Mouse (Mus musculus) right cerebral cortex, postnatal 4 days (tissue): ENCODE measurements at regions not wholly inside any gene's neighbourhood (a gene's known extent, or its start where the extent isn't known, plus 50 kb on each side); places are given as distances from the start of the nearest gene placed in this dataset.
A peak's percentile ranks its signal among the peaks of the same experiment; 100 is the strongest.

ENCODE experiments used
- DNase-seq: peaks from one replicate; pipeline ENCODE4 v3.0.0-alpha.2; 2022

DNA sequence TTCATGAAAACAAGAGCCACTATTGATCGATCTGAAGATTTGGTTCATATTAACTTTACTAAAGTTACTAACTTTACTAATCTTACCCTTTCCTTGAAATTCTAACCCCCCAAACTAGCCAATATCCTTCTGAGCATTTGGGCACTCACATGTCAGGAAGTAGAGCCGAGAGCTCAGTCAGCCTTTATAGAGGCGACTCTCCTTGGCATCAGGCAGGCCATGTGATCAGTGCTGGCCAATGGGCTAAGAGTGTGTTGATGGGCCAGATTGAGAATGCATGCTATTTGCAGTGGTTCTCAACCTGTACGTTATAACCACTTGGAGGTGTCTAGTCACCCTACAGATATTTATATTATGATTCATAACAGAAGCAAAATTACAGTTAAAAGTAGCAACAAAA, 69.6 kb upstream of the Slc35b4 start:
- DNase-seq, result no peak

DNA sequence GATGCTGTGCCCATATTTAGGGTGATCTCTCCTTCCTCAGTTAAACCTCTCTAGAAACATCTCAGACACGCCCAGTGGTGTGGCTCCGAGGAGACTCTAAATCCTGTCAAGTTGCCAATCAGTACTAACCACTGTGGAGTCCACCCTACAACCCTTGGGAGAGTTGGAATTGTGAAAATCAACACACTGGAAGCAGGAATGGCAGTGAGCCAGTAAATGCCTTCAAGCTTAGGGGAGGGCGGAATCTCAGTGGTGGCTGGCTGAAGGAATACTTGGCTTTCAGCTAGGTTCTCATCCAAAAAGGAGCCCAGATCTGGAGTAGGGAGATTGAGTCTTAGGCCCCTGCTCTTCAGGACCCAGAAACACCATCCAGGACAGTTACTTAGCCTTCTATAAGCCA, 66.1 kb upstream of the Slc35b4 start:
- DNase-seq, result no peak

DNA sequence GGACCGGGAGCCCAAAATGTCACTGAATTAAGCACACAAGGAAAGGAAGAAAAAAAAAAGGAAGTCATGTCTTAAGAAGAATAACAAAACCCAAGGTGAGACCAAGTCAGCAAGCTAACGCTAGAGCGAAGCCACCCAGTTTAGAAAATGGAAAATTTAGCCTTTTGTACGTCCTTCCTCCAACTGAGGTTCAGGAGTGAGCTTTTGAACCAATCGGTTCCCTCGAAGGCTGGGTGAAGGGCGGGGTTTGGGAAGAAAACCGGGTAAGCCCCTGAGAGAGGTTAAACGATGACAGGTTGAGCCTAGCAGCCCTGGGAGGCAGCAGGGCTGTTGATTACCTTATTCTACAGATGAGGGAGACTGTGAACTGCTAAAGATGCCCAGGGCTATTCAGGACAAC, 65.6 kb upstream of the Slc35b4 start:
- DNase-seq, result no peak

DNA sequence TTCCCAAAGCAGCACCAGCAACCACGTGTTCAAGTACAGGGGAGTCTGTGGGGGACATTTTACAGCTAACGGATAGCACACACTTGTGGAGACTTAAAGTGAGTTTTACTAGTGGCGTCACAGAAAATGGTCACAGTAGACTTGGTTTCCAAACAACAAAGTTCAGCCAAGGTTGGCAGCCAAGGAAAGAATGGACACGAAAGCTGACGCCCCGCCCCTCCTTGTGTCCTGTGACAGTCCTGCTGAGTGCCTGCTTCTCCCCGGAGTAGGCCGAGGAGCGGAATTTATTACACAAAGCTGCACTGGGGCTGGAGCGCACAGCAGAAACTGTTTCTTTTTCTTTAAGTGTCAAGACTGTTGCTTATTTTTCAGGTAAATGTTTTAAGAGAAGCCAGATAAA, 58.2 kb upstream of the Slc35b4 start:
- DNase-seq, result no peak

DNA sequence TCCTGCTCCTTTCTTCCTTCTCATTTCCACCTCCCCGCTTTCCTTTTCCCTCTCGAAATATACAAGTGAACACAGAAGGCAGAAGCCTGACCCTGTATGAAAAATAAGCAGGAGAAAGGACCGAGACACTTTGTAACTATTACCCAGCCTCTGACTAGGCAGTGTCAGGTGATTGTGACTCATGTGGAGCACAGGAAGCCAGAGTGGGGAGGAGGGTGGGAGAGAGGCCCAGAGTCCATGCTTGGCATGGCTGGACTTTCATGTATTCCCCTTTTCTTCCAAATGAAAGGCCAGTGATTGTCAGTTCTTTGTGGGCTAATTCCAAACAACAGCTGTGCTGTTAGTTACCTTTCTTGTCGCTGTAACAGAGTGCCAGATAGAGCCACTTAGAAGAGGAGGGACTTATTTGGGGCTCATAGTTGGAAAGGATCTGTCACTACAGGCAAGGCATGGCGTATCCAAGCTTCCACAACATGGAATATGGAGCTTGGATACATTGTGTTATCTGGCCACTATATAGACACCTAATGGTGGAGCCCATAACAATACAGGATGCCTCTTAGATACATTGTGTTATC, 57.6 kb upstream of the Slc35b4 start:
- DNase-seq, result no peak

DNA sequence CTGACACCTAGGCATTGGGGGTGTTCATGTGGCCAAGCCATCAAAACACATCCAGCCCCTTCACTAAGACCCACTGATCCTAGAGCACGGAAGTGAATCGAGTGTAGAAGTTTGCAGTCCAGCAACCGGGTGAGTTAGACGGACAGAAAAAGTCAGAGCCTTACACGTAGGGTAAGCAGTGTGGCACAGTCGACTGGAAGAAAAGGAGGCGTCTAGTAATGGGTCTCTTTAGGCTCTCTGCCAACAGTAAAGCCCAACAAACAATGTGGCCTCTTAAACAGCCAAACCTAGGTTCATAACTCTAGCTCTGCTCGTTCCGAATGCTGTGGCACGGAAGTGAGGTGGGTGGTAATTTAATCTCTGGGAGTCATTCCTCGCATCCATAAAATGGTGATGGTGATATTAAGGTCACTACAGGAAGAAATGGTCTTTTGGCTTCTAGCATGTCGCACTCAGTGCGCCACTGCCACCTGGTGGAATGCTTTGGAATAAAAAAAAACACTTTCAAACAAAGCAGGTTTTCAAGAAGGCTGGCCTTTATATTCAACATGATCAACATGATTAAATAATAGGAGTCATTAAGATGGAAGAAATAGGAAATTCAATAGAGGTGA, 54.0 kb upstream of the Slc35b4 start:
- DNase-seq, result peak; percentile 63

DNA sequence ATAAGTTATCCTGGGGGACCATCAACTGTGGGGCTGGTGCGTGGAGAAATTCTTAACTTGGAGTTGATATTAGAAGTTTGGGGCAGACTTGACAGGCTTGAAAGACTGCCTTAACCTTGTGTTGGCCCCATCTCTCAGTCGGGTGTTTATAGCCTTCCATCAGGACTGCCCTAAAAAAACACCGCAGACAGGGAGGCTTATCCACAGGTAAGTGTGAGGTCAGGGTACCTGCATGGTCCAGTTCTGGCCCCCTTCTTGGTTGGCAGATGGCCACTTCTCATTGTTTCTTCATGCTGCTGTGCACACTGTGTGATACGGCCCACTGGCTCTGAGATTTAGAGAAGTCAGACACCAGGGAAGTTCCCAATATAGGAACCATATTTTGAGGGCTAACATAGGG, 50.2 kb upstream of the Slc35b4 start:
- DNase-seq, result no peak
